Mouse (Mus musculus): ENCODE data around the gene Tepsin.

DNA sequence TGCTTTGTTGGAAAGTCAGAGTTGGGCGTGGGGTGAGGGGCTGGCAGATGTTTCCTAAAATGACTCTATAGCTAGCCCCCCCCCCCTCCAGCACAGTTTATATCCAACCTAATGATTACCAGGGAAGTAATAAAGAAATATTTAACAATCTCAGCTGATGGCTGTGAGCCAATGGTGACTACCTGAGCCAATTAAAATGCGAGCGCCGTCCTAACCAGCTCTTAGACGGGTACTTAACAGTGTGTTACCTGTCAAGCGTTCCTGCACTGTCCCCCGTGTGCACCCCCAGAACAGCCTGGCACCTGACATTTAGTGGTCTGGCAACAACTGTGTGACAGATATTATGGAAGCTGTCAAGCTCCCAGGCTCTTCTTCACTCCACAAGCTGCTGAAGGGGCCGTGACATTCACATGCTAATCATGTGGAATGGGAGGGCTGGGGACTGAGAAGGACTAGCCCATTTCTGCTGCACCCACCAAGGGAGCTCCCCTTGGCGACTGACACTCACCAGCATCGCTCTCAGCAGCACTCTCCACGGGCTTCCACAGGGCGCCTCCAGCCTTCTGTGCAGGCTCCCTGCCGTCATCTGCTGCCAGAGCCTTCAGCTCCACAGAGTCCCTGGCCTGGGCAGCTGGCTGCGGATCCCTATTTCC lies 11.2 kb upstream of the Tepsin start:
- no peak for TF ChIP-seq CTCF (IDR thresholded peaks at IDR 0.05; ENCODE audit: low read depth)
- TF ChIP-seq EP300 (IDR thresholded peaks at IDR 0.05; ENCODE audit: low read depth): no peak

Data from heart, postnatal 0 days (tissue).